Mouse (Mus musculus) MEL (cell line): ENCODE data around the gene Snrpd3. TPM values are rescaled to one million over a fixed set of nuclear protein-coding genes. Genes with fewer than 3 reads are reported as not detected.
"Not testable (repeated sequence)": the region's sequence is repeated elsewhere in the genome, so short reads cannot be mapped to it uniquely, and the experiment has no call there.

Source experiments
- DNase-seq: peaks from one replicate; pipeline ENCODE4 v3.0.0; 2011; ENCODE audit warnings: low read depth, low spot score
- H3K27ac ChIP-seq: 2 replicates; pipeline ENCODE4 v1.5.1; 2012; ENCODE audit warnings: low read depth, mild to moderate bottlenecking, control low read depth, low read length, moderate library complexity; ENCODE audit not compliant: control insufficient read depth
- H3K27me3 ChIP-seq, 2 experiments: fragments of 150-350 bp in 1 of 2; sonication (generic) in 1 of 2; 2 replicates each; pipeline ENCODE4 v1.6.1; 2012; ENCODE audit warnings: low read length in 2 of 2, mild to moderate bottlenecking in 2 of 2, improper control_type of control experiment in 1 of 2, moderate library complexity in 1 of 2; ENCODE audit not compliant: insufficient read depth in 2 of 2, control insufficient read depth in 1 of 2
- H3K36me3 ChIP-seq, 2 experiments: 2 replicates each; pipeline ENCODE4 v1.6.1; 2012 to 2014; ENCODE audit warnings: low read length in 2 of 2, improper control_type of control experiment in 1 of 2, inconsistent platforms in 1 of 2, mild to moderate bottlenecking in 1 of 2; ENCODE audit not compliant: insufficient read depth in 2 of 2, control insufficient read depth in 1 of 2
- H3K4me1 ChIP-seq, 2 experiments: fragments of 150-350 bp in 1 of 2; sonication (generic) in 1 of 2; 2 replicates each; pipeline ENCODE4 v1.6.1; 2012; ENCODE audit warnings: low read length in 2 of 2, improper control_type of control experiment in 1 of 2, mild to moderate bottlenecking in 1 of 2; ENCODE audit not compliant: insufficient read depth in 2 of 2, control insufficient read depth in 1 of 2
- H3K4me3 ChIP-seq, 2 experiments: fragments of 150-350 bp in 1 of 2; sonication (generic) in 1 of 2; 2 replicates each; pipeline ENCODE4 v1.5.1; 2012; ENCODE audit warnings: low read depth in 2 of 2, low read length in 2 of 2, mild to moderate bottlenecking in 2 of 2, moderate library complexity in 2 of 2, control low read depth in 1 of 2, improper control_type of control experiment in 1 of 2; ENCODE audit not compliant: control insufficient read depth in 1 of 2, insufficient read depth in 1 of 2
- H3K79me2 ChIP-seq: 2 replicates; pipeline ENCODE4 v1.6.1; 2012; ENCODE audit warnings: mild to moderate bottlenecking, low read length, moderate library complexity; ENCODE audit not compliant: control insufficient read depth, poor library complexity, insufficient read depth
- H3K9ac ChIP-seq: 2 replicates; pipeline ENCODE4 v1.6.1; 2012; ENCODE audit warnings: low read depth, mild to moderate bottlenecking, control low read depth, low read length, moderate library complexity; ENCODE audit not compliant: control insufficient read depth, poor library complexity, severe bottlenecking
- H3K9me3 ChIP-seq: fragments of 150-350 bp; sonication (generic); replicated peaks from 2 replicates; pipeline ENCODE4 v1.6.1; 2012; ENCODE audit warnings: mild to moderate bottlenecking, low read length, improper control_type of control experiment, moderate library complexity; ENCODE audit not compliant: insufficient read depth
- CTCF ChIP-seq, 3 experiments: IDR thresholded peaks in 2 of 3; conservative IDR thresholded peaks in 1 of 3; 2 replicates each; pipeline ENCODE4 v1.5.1; 2011 to 2012; ENCODE audit warnings: low read length in 3 of 3, low read depth in 2 of 3, mild to moderate bottlenecking in 2 of 3, improper control_type of control experiment in 1 of 3, inconsistent platforms in 1 of 3, mixed read lengths in 1 of 3, moderate library complexity in 1 of 3; ENCODE audit not compliant: control insufficient read depth in 1 of 3, insufficient read depth in 1 of 3, poor library complexity in 1 of 3, severe bottlenecking in 1 of 3
- EP300 ChIP-seq, 2 experiments: IDR thresholded peaks; 2 replicates each; pipeline ENCODE4 v1.6.1; 2011; ENCODE audit warnings: improper control_type of control experiment in 2 of 2, low read length in 2 of 2, low read depth in 1 of 2, mild to moderate bottlenecking in 1 of 2
- GABPA ChIP-seq: IDR thresholded peaks from 2 replicates; pipeline ENCODE4 v1.6.1; 2012; ENCODE audit warnings: low read depth, mild to moderate bottlenecking, inconsistent platforms, low read length, improper control_type of control experiment, moderate library complexity
- KAT2A ChIP-seq: conservative IDR thresholded peaks from 2 replicates; pipeline ENCODE4 v1.6.1; 2012; ENCODE audit warnings: low read depth, low read length, improper control_type of control experiment, inconsistent platforms
- MAX ChIP-seq: IDR thresholded peaks from 2 replicates; pipeline ENCODE4 v1.6.1; 2011; ENCODE audit warnings: low read length, improper control_type of control experiment
- MXI1 ChIP-seq: IDR thresholded peaks from 2 replicates; pipeline ENCODE4 v1.6.1; 2011; ENCODE audit warnings: mild to moderate bottlenecking, low read depth, low read length, improper control_type of control experiment
- MYB ChIP-seq: IDR thresholded peaks from 2 replicates; pipeline ENCODE4 v1.6.1; 2011; ENCODE audit warnings: mild to moderate bottlenecking, low read depth, low read length, improper control_type of control experiment
- NELFE ChIP-seq: IDR thresholded peaks from 2 replicates; pipeline ENCODE4 v1.6.1; 2011; ENCODE audit warnings: low read depth, low read length, improper control_type of control experiment
- NRF1 ChIP-seq: IDR thresholded peaks from 2 replicates; pipeline ENCODE4 v1.6.1; 2014; ENCODE audit warnings: low read depth, mild to moderate bottlenecking, inconsistent platforms, low read length, improper control_type of control experiment, moderate library complexity; ENCODE audit not compliant: poor library complexity, insufficient read depth, severe bottlenecking
- POLR2AphosphoS5 ChIP-seq: IDR thresholded peaks from 2 replicates; pipeline ENCODE4 v1.6.1; 2012; ENCODE audit warnings: low read depth, borderline replicate concordance, mild to moderate bottlenecking, inconsistent platforms, low read length, moderate library complexity, mixed read lengths
- TBP ChIP-seq: IDR thresholded peaks from 2 replicates; pipeline ENCODE4 v1.8.0; 2011; ENCODE audit warnings: low read depth, low read length, improper control_type of control experiment
- UBTF ChIP-seq: IDR thresholded peaks from 2 replicates; pipeline ENCODE4 v1.6.1; 2012; ENCODE audit warnings: low read depth, mild to moderate bottlenecking, inconsistent platforms, low read length, improper control_type of control experiment, moderate library complexity, borderline replicate concordance; ENCODE audit not compliant: insufficient read depth
- ZMIZ1 ChIP-seq: IDR thresholded peaks from 2 replicates; pipeline ENCODE4 v1.6.1; 2012; ENCODE audit warnings: low read depth, mild to moderate bottlenecking, inconsistent platforms, low read length, improper control_type of control experiment, moderate library complexity
- ZNF384 ChIP-seq: IDR thresholded peaks from 2 replicates; pipeline ENCODE4 v1.6.1; 2012; ENCODE audit warnings: low read depth, mild to moderate bottlenecking, inconsistent platforms, low read length, improper control_type of control experiment
- polyA plus RNA-seq, 2 experiments: library from polyadenylated mRNA; stranded (reverse) in 1 of 2; unstranded in 1 of 2; fragments of >175 nt in 1 of 2; fragments of >200 nt in 1 of 2; gene quantifications; 2 replicates each; pipeline versions ENCODE4 v1.2.1 to v1.2.4; 2012; ENCODE audit warnings: low replicate concordance in 2 of 2, low read depth in 1 of 2; ENCODE audit not compliant: insufficient read length in 2 of 2, insufficient read depth in 1 of 2, missing spikeins in 1 of 2
- total RNA-seq: library from RNA; depleted of rRNA; stranded (reverse); fragments of 300-350 nt; gene quantifications from 2 replicates; pipeline ENCODE4 v1.2.3, GENCODE M21; 2012

Gene Snrpd3
- total and polyA plus RNA-seq, 3 experiments: 155 to 643 TPM; not detected in 1

- TF ChIP-seq KAT2A (no peak), ZNF384 (no peak), UBTF (no peak), NRF1 (no peak), MAX (no peak), NELFE (no peak), MYB (no peak), MXI1 (no peak)
- Histone ChIP-seq H3K4me3 (no peak overlapping the region), H3K27ac (no peak overlapping the region), H3K9ac (no peak overlapping the region), H3K4me1 (no peaks in the 10 kb centered on the region), H3K27me3 (no peaks in the 10 kb centered on the region), H3K36me3 (no peaks in the 10 kb centered on the region), H3K9me3 (no peaks in the 10 kb centered on the region), H3K79me2 (no peaks in the 10 kb centered on the region)
- DNase-seq: no peak
Observed at GRCm38 (mm10) chr10:75474571-75474970, 42.8 kb upstream of the Snrpd3 start.

GRCm38 (mm10) chr10:75475139-75475850 is 42.1 kb upstream of the Snrpd3 start:
- H3K27me3 ChIP-seq, H3K27ac ChIP-seq, H3K36me3 ChIP-seq, H3K79me2 ChIP-seq, H3K9ac ChIP-seq, H3K4me3 ChIP-seq, H3K9me3 ChIP-seq, DNase-seq, H3K4me1 ChIP-seq: not testable (repeated sequence)

GRCm38 (mm10) chr10:75477034-75477433 is 40.3 kb upstream of the Snrpd3 start:
- Histone ChIP-seq H3K9me3 (no peaks in the 10 kb centered on the region), H3K79me2 (no peaks in the 10 kb centered on the region), H3K9ac (no peak overlapping the region), H3K4me3 (no peak overlapping the region), H3K4me1 (no peaks in the 10 kb centered on the region), H3K27me3 (0 out of 4 replicates have a peak, but pooled peaks cover 0 to 2% of the 10 kb centered on the region in 2 experiments), H3K27ac (no peak overlapping the region), H3K36me3 (no peaks in the 10 kb centered on the region)
- TF ChIP-seq EP300 (IDR thresholded peaks at IDR 0.05; ENCODE audit: low read depth in 1 of 2, low read length in 2 of 2): no peak
- TF ChIP-seq MYB: no peak
- TF ChIP-seq ZMIZ1: no peak
- TF ChIP-seq CTCF (IDR thresholded peaks at IDR 0.05 in 2 of 3, conservative IDR thresholded peaks at IDR 0.05 in 1 of 3; ENCODE audit: control insufficient read depth in 1 of 3, insufficient read depth in 1 of 3, low read depth in 2 of 3, low read length in 3 of 3, poor library complexity in 1 of 3, severe bottlenecking in 1 of 3): no peak
- no peak for TF ChIP-seq TBP
- no peak for TF ChIP-seq POLR2AphosphoS5
- TF ChIP-seq GABPA: no peak
- no peak for DNase-seq
